Mouse (Mus musculus) lung, embryonic 16.5 days (tissue): ENCODE results near the gene Pigo. TPM values are rescaled to one million over a fixed set of nuclear protein-coding genes. Genes with fewer than 3 reads are reported as not detected.

ENCODE experiments used
- ATAC-seq: fragments of 200-750 bp; cut with Nextera tagmentation; 2 replicates; pipeline ENCODE4 v1.8.0; 2017; ENCODE audit warnings: low read depth, mild to moderate bottlenecking, moderate library complexity
- H3K27ac ChIP-seq: fragments of 300-500 bp; sonication (generic); 2 replicates; pipeline ENCODE4 v1.5.1; 2014; ENCODE audit warnings: mild to moderate bottlenecking, control low read depth, low read length
- H3K27me3 ChIP-seq: fragments of 300-500 bp; sonication (generic); 2 replicates; pipeline ENCODE4 v1.6.1; 2014; ENCODE audit warnings: low read depth, low read length, mixed read lengths; ENCODE audit not compliant: control insufficient read depth, insufficient read depth
- H3K36me3 ChIP-seq: fragments of 300-500 bp; sonication (generic); 2 replicates; pipeline ENCODE4 v1.6.1; 2014; ENCODE audit warnings: low read length; ENCODE audit not compliant: control insufficient read depth, insufficient read depth
- H3K4me1 ChIP-seq: fragments of 300-500 bp; sonication (generic); replicated peaks from 2 replicates; pipeline ENCODE4 v1.6.1; 2014; ENCODE audit warnings: low read length, mixed read lengths; ENCODE audit not compliant: control insufficient read depth, insufficient read depth
- H3K4me2 ChIP-seq: fragments of 300-500 bp; sonication (generic); 2 replicates; pipeline ENCODE4 v1.6.1; 2014; ENCODE audit warnings: low read depth, low read length, control low read depth
- H3K4me3 ChIP-seq: fragments of 300-500 bp; sonication (generic); 2 replicates; pipeline ENCODE4 v1.5.1; 2014; ENCODE audit warnings: mild to moderate bottlenecking, low read length, control low read depth
- H3K9ac ChIP-seq: fragments of 300-500 bp; sonication (generic); 2 replicates; pipeline ENCODE4 v1.6.1; 2014; ENCODE audit warnings: low read length, control low read depth
- H3K9me3 ChIP-seq: fragments of 300-500 bp; sonication (generic); 2 replicates; pipeline ENCODE4 v1.6.1; 2016; ENCODE audit warnings: low read length; ENCODE audit not compliant: control insufficient read depth
- WGBS: fragments of 180-500 bp; shearing (Covaris S2); extraction: QIAGEN DNeasy Blood & Tissue Kit; methylation state at CpG from one replicate; pipeline ENCODE4 v1.1.7; 2014; 5-methylcytosine and 5-hydroxymethylcytosine counted together
- polyA plus RNA-seq: library from polyadenylated mRNA; unstranded; fragments of >200 nt; fragmentation: Nextera tagmentation; extraction: Ambion mirVana; gene quantifications from 2 replicates; pipeline ENCODE4 v1.2.1, GENCODE M21; 2015

Gene Pigo
- polyA plus RNA-seq, 1 experiment from 2014 or later: 24.8 TPM

GRCm38 (mm10) chr4:43038567-43039495, 13.2 kb upstream of the Pigo start:
- H3K4me3 ChIP-seq: peak overlapping the region; percentile 84
- H3K27ac ChIP-seq: no peak overlapping the region

GRCm38 (mm10) chr4:43037860-43038566, 12.4 kb upstream of the Pigo start:
- ATAC-seq: no peak
- Histone ChIP-seq H3K27me3 (no peaks in the 10 kb centered on the region), H3K27ac (no peak overlapping the region), H3K9me3 (no peaks in the 10 kb centered on the region), H3K36me3 (peaks cover 14% of the 10 kb centered on the region), H3K4me3 (no peak overlapping the region), H3K9ac (no peak overlapping the region), H3K4me1 (peaks cover 7% of the 10 kb centered on the region), H3K4me2 (no peak overlapping the region)
- WGBS: 54% methylated on average over 4 of the region's 4 CpGs

More at GRCm38 (mm10) chr4:43038567-43039495, 13.2 kb upstream of the Pigo start:
- ATAC-seq: no peak
- H3K9ac ChIP-seq: peak overlapping the region; percentile 81
- H3K9me3 ChIP-seq: no peaks in the 10 kb centered on the region
- peak overlapping the region; percentile 89 for H3K4me2 ChIP-seq
- H3K27me3 ChIP-seq: no peaks in the 10 kb centered on the region
- peaks cover 12% of the 10 kb centered on the region; the same call in 1 of the 2 replicates for H3K36me3 ChIP-seq
- H3K4me1 ChIP-seq: peaks cover 12% of the 10 kb centered on the region
- WGBS: 44% methylated on average over 15 of the region's 15 CpGs

GRCm38 (mm10) chr4:43036356-43036755, 10.7 kb upstream of the Pigo start:
- no peak for ATAC-seq
- WGBS: 86% methylated on average over 10 of the region's 10 CpGs
- Histone ChIP-seq H3K9me3 (no peaks in the 10 kb centered on the region), H3K4me3 (no peak overlapping the region), H3K27ac (no peak overlapping the region), H3K4me2 (no peak overlapping the region), H3K4me1 (peaks cover 15% of the 10 kb centered on the region), H3K27me3 (no peaks in the 10 kb centered on the region), H3K9ac (no peak overlapping the region), H3K36me3 (peaks cover 14% of the 10 kb centered on the region)

GRCm38 (mm10) chr4:43035851-43036250, 10.2 kb upstream of the Pigo start:
- H3K4me2 ChIP-seq: no peak overlapping the region
- H3K27ac ChIP-seq: no peak overlapping the region
- no peak overlapping the region for H3K4me3 ChIP-seq
- H3K9me3 ChIP-seq: no peaks in the 10 kb centered on the region
- H3K27me3 ChIP-seq: no peaks in the 10 kb centered on the region
- H3K4me1 ChIP-seq: peaks cover 15% of the 10 kb centered on the region
- WGBS: 82% methylated on average over 6 of the region's 6 CpGs
- no peak overlapping the region for H3K9ac ChIP-seq
- ATAC-seq: no peak
- peaks cover 14% of the 10 kb centered on the region for H3K36me3 ChIP-seq

GRCm38 (mm10) chr4:43033481-43033880, 7.9 kb upstream of the Pigo start:
- no peak for ATAC-seq
- Histone ChIP-seq H3K4me2 (no peak overlapping the region), H3K27ac (no peak overlapping the region), H3K4me3 (no peak overlapping the region), H3K4me1 (peaks cover 15% of the 10 kb centered on the region), H3K9me3 (no peaks in the 10 kb centered on the region), H3K27me3 (no peaks in the 10 kb centered on the region), H3K36me3 (peaks cover 21% of the 10 kb centered on the region), H3K9ac (no peak overlapping the region)
- WGBS: 84% methylated on average over 14 of the region's 14 CpGs

- H3K27me3 ChIP-seq: no peaks in the 10 kb centered on the region
- WGBS: 94% methylated on average over 1 of the region's 1 CpGs
- H3K4me3 ChIP-seq: no peak overlapping the region
- no peak overlapping the region for H3K9ac ChIP-seq
- H3K4me1 ChIP-seq: peaks cover 15% of the 10 kb centered on the region
- no peak overlapping the region for H3K27ac ChIP-seq
- no peak for ATAC-seq
- no peaks in the 10 kb centered on the region for H3K9me3 ChIP-seq
- peaks cover 29% of the 10 kb centered on the region for H3K36me3 ChIP-seq
- no peak overlapping the region for H3K4me2 ChIP-seq
Observed at GRCm38 (mm10) chr4:43032501-43032900, 6.9 kb upstream of the Pigo start.

- peaks cover 15% of the 10 kb centered on the region for H3K4me1 ChIP-seq
- peak; percentile 98 for ATAC-seq
- peak within 1 kb of the TSS; percentile 92 for H3K4me2 ChIP-seq
- under 1% methylated on average over 38 of the region's 38 CpGs for WGBS
- H3K36me3 ChIP-seq: peaks cover 37% of the 10 kb centered on the region
- H3K9ac ChIP-seq: peak within 1 kb of the TSS; percentile 96
- no peaks in the 10 kb centered on the region for H3K9me3 ChIP-seq
- peak within 1 kb of the TSS; percentile 89 for H3K27ac ChIP-seq
- peak within 1 kb of the TSS; percentile 86 for H3K4me3 ChIP-seq
- no peaks in the 10 kb centered on the region for H3K27me3 ChIP-seq
Observed at GRCm38 (mm10) chr4:43031237-43031995, 5.8 kb upstream of the Pigo start, which contains the start of gene Stoml2. Gene Stoml2, minus strand, starts transcription at chr4:43031710.

GRCm38 (mm10) chr4:43030780-43031230, 5.2 kb upstream of the Pigo start:
- H3K27ac ChIP-seq: peak overlapping the region; percentile 89
- no peaks in the 10 kb centered on the region for H3K9me3 ChIP-seq
- no peaks in the 10 kb centered on the region for H3K27me3 ChIP-seq
- WGBS: under 1% methylated on average over 28 of the region's 28 CpGs
- peak; percentile 67 for ATAC-seq
- H3K4me1 ChIP-seq: peaks cover 15% of the 10 kb centered on the region
- H3K4me2 ChIP-seq: peak overlapping the region; percentile 92
- peaks cover 33% of the 10 kb centered on the region for H3K36me3 ChIP-seq
- H3K9ac ChIP-seq: peak overlapping the region; percentile 96
- H3K4me3 ChIP-seq: peak overlapping the region; percentile 86
